Mouse (Mus musculus): ENCODE data around the gene Abhd10. TPM values are rescaled to one million over a fixed set of nuclear protein-coding genes. Genes with fewer than 3 reads are reported as not detected.

Gene Abhd10
- total and polyA plus RNA-seq, 3 experiments = 13.8 to 20.1 (median 18.2) TPM

DNA sequence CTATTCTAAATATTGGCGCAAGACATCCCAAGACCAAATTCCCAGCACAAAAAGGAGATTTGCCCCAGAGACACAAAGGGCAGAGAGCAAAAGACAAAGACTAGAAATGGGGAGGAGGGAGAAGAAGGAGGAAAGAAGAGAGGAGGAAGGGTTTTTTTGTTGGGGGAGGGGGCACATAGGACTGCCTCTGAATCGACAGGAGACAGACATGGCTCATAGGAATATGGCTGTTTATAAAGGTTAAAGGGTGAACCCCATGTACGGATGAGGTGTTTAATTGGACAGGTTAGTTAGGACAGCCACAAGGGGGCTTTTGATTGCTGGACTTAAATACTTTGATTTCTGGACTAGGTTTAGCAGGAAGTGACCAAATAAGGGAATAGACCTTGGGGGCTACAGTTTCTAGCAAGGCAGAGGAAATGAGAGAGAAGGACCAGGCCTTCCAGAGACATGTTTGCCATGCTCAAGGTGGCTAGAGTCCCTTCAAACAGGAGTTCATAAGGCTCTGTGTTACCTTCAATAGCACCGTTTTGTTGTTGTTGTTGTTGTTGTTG lies 913 bp upstream of the Abhd10 start:
- no peak overlapping the region for H3K9ac ChIP-seq (ENCODE audit: insufficient read depth, low read depth)
- in situ Hi-C loops (cut with MboI; ENCODE audit: low pct_ligation_motif_present, low pct_unique_long_range_greater_than_20kb, low sequenced_read_pairs) = no loop called here
- no peaks in the 10 kb centered on the region for H3K27me3 ChIP-seq (replicated peaks)
- no peak for TF ChIP-seq ETS1 (conservative IDR thresholded peaks at IDR 0.05; ENCODE audit: low read depth, low read length)
- no peak for TF ChIP-seq SMC3 (IDR thresholded peaks at IDR 0.05; ENCODE audit: low read depth, low read length)
- no peak for TF ChIP-seq MYC (IDR thresholded peaks at IDR 0.05; ENCODE audit: low read depth, low read length)
- no peak for TF ChIP-seq TCF12 (IDR thresholded peaks at IDR 0.05; ENCODE audit: low read depth, low read length)
- no peak for TF ChIP-seq ELF1 (IDR thresholded peaks at IDR 0.05; ENCODE audit: low read depth, low read length)
- peaks cover 17% of the 10 kb centered on the region for H3K79me2 ChIP-seq (replicated peaks; ENCODE audit: control insufficient read depth, extremely low read depth, insufficient read depth, poor library complexity, severe bottlenecking)
- dilution Hi-C loops (cut with MboI; ENCODE audit: extremely low pct_ligation_motif_present, extremely low pct_unique_long_range_greater_than_20kb, low sequenced_read_pairs) = no loop called here
- peaks cover 2 to 11% of the 10 kb centered on the region in 2 experiments for H3K36me3 ChIP-seq (replicated peaks in 1 of 2; ENCODE audit: control insufficient read depth in 1 of 2, insufficient read depth in 1 of 2, low read length in 1 of 2)
- no peaks in the 10 kb centered on the region for H3K9me3 ChIP-seq (replicated peaks; ENCODE audit: low read length)
- no peak overlapping the region for H3K27ac ChIP-seq (ENCODE audit: insufficient read depth, low read depth)
- H3K4me2 ChIP-seq (ENCODE audit: insufficient read depth, low read depth, poor library complexity, severe bottlenecking) = peak overlapping the region; percentile 79
- no peak overlapping the region for H3K4me3 ChIP-seq (replicated peaks in 1 of 3; ENCODE audit: low read depth in 2 of 3, low read length in 2 of 3, poor library complexity in 1 of 3)
- peaks cover 2 to 35% of the 10 kb centered on the region in 2 experiments; a peak in 3 of 4 replicates for H3K4me1 ChIP-seq (ENCODE audit: control insufficient read depth in 1 of 2, insufficient read depth in 2 of 2)
- DNase-seq (ENCODE audit: extremely low read depth) = peak; percentile 18

DNA sequence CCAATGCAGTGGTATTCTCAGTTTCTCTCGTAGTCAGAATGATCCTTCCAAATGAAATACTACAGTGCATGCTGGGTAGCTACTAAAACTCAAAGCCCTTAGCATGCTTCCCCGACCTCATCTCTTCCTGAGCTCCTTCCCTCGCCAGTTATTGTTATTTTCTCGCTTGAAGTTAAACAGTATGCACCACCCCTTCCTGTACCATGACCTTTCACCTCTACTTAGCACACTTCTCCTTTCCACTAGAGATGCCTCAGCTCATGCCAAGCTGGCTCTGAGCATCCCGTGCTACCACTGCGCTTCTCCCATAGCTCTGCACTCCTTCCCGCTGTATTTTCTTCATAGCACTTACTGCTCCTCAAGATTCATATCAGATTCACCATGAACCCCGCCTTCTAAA lies 4.9 kb downstream of the Abhd10 start:
- Histone ChIP-seq H3K36me3 (replicated peaks in 1 of 2; ENCODE audit: control insufficient read depth in 1 of 2, insufficient read depth in 1 of 2, low read length in 1 of 2) (peaks cover 38 to 65% of the 10 kb centered on the region in 2 experiments), H3K4me1 (ENCODE audit: control insufficient read depth in 1 of 2, insufficient read depth in 2 of 2) (peaks cover 9 to 39% of the 10 kb centered on the region in 2 experiments; a peak in 3 of 4 replicates), H3K27me3 (replicated peaks) (no peaks in the 10 kb centered on the region), H3K27ac (ENCODE audit: insufficient read depth, low read depth) (no peak overlapping the region), H3K4me3 (replicated peaks in 1 of 3; ENCODE audit: low read depth in 2 of 3, low read length in 2 of 3, poor library complexity in 1 of 3) (no peak overlapping the region), H3K9me3 (replicated peaks; ENCODE audit: low read length) (no peaks in the 10 kb centered on the region), H3K4me2 (ENCODE audit: insufficient read depth, low read depth, poor library complexity, severe bottlenecking) (no peak overlapping the region), H3K9ac (ENCODE audit: insufficient read depth, low read depth) (no peak overlapping the region), H3K79me2 (replicated peaks; ENCODE audit: control insufficient read depth, extremely low read depth, insufficient read depth, poor library complexity, severe bottlenecking) (peaks cover 23% of the 10 kb centered on the region)
- TF ChIP-seq MEF2A (IDR thresholded peaks at IDR 0.05; ENCODE audit: borderline replicate concordance, low read depth, low read length) (no peak), MXI1 (IDR thresholded peaks at IDR 0.05; ENCODE audit: low read depth, low read length) (no peak), JUND (conservative IDR thresholded peaks at IDR 0.05; ENCODE audit: low read depth, low read length) (no peak), POLR2A (IDR thresholded peaks at IDR 0.05; ENCODE audit: low read depth, low read length) (no peak), ZKSCAN1 (IDR thresholded peaks at IDR 0.05; ENCODE audit: borderline replicate concordance, low read depth, low read length) (no peak), BHLHE40 (IDR thresholded peaks at IDR 0.05; ENCODE audit: low read depth, low read length) (no peak), HCFC1 (IDR thresholded peaks at IDR 0.05; ENCODE audit: low read depth, low read length) (no peak), ZC3H11A (IDR thresholded peaks at IDR 0.05; ENCODE audit: low read depth, low read length) (no peak), MAFK (IDR thresholded peaks at IDR 0.05; ENCODE audit: insufficient replicate concordance, low read length) (no peak), MAX (IDR thresholded peaks at IDR 0.05; ENCODE audit: low read length) (no peak), EP300 (IDR thresholded peaks at IDR 0.05; ENCODE audit: low read length) (no peak), E2F4 (IDR thresholded peaks at IDR 0.05; ENCODE audit: insufficient replicate concordance, low read depth, low read length) (no peak), MYC (IDR thresholded peaks at IDR 0.05; ENCODE audit: low read depth, low read length) (no peak), ZMIZ1 (IDR thresholded peaks at IDR 0.05; ENCODE audit: low read depth, low read length) (no peak), TCF12 (IDR thresholded peaks at IDR 0.05; ENCODE audit: low read depth, low read length) (no peak), TBP (conservative IDR thresholded peaks at IDR 0.05; ENCODE audit: low read depth, low read length) (no peak), USF1 (IDR thresholded peaks at IDR 0.05; ENCODE audit: low read depth, low read length) (no peak)
- dilution Hi-C loops (cut with MboI; ENCODE audit: extremely low pct_ligation_motif_present, extremely low pct_unique_long_range_greater_than_20kb, low sequenced_read_pairs) = no loop called here
- no peak for DNase-seq (ENCODE audit: extremely low read depth)
- in situ Hi-C loops (cut with MboI; ENCODE audit: low pct_ligation_motif_present, low pct_unique_long_range_greater_than_20kb, low sequenced_read_pairs) = no loop called here
